Mouse (Mus musculus) ovary, postnatal 14 days (tissue): Measurements from ENCODE around the gene Pde4d.
A peak's percentile ranks its signal among the peaks of the same experiment; 100 is the strongest.

Source experiments
- DNase-seq: peaks from one replicate; pipeline ENCODE4 v3.0.0; 2022; ENCODE audit warnings: low spot score

Pde4d gene

DNA sequence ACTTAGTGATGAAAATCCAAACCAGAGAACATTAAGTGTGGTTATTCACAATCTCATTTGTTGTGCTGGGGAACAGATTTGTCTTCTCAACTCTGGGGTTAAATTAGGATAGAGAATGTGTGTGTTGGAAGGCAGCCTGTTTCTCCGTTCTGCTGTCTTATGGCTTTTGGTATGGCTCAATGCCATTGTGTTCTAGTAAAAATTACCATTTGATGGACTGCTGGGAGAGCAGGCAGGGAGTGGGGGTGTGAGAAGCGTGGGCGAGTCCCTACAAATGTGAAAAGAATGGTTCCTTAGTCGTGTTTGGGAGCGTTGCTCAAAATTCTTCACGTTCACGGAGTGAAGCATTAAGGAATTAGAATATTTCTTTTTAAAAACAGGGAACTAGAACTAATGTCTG lies 597.4 kb downstream of the Pde4d start:
- DNase-seq, result no peak

DNA sequence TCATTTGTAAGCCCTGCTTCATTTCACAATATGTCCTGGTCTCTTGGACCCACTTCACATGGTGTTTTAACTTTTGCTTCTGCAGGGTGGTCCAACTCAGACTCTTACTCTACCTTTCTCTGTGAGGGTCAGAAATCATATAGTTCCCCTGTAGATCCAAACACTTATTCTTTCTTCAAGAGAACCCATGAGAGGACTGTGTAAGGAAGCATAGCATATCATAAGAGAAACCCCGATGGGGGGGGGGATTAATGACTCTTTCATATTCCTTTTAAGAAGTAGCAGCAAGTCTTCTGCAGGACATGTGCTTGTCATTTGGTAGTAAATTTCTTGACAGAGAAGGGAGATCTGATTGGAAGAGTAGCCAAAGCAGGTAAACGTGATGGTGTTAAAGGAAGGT lies 603.1 kb downstream of the Pde4d start:
- DNase-seq, result no peak

DNA sequence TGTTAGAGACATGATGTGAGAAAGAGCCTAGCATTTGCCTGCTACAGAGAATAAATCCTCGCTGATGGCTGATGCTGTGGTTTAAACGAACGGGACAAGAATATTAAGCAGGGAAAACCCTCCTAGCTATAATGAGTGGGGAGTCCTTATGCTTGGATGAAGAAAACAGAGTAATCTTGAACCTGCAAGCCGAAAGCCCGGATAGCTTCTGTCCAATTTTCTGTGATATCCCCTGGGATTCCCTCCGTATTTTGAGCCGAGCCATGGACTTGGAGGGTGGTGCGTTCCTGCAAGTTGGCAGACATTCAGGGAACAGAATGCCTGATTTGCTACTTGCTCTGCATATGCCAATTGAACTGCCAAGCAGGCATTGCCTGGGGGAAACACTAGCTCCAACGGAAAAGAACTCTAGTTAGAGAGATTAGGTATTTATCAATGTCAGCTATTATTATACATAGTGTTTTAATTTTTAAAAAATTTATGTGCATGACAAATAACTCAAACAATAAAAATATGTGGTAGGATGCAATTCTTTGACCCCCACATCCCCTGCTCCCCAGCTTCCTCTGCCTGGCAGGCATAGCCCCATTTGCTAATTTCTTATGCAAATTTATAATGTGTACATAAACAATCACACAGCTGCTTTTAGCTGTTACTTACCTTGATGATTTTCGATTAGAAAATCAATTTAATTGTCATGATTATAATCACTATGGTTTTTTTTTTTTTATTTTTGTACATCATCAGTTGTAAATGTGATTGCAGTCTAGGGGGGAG lies 603.7 kb downstream of the Pde4d start:
- DNase-seq, result no peak

DNA sequence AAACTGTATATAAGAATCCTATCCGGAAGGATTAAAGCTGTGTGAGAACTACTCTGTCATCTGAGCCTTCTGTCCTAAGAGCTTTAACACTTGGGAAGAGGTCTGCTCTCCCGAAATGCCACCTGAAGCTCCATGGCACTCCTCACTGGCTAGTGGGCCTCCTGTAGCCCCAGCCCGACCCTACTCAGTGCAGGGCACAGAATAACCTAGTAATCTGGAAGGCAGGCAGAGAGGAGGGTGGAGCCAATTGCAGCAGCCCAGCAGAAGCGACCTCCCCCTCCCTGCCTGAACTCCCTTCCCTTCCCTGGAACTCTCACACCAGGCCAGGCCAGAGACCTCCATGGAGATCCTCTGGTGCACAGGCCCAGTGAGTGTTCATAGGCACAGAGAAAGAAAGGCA lies 608.3 kb downstream of the Pde4d start:
- DNase-seq, result no peak

DNA sequence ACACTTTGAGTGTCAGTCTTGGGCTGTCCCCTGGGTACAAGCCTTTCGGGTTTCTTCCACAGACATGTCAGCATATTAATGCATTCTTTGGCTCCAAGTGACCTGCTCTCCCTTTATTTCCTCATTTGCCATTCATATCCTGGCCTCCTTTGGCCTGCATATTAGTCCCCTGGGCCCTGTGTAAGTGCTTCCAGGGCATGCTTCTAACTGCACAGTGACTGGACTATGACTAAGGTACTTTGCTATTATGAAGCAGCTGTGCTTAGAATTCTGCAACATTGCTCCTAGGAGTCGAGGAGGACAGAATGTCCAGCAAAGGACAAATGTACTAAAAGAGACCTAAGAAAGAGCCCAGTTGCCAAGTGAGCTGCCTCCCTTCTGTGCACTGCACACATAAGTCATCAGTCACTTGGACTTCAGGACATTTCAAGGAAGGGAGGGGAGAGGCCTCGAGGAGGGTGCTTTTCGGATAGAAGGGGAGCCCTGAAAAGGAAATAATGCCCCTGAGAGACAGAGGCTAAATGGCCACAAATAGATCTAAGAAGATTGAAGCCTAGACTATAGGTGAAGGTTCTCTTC lies 616.9 kb downstream of the Pde4d start:
- DNase-seq, result no peak

DNA sequence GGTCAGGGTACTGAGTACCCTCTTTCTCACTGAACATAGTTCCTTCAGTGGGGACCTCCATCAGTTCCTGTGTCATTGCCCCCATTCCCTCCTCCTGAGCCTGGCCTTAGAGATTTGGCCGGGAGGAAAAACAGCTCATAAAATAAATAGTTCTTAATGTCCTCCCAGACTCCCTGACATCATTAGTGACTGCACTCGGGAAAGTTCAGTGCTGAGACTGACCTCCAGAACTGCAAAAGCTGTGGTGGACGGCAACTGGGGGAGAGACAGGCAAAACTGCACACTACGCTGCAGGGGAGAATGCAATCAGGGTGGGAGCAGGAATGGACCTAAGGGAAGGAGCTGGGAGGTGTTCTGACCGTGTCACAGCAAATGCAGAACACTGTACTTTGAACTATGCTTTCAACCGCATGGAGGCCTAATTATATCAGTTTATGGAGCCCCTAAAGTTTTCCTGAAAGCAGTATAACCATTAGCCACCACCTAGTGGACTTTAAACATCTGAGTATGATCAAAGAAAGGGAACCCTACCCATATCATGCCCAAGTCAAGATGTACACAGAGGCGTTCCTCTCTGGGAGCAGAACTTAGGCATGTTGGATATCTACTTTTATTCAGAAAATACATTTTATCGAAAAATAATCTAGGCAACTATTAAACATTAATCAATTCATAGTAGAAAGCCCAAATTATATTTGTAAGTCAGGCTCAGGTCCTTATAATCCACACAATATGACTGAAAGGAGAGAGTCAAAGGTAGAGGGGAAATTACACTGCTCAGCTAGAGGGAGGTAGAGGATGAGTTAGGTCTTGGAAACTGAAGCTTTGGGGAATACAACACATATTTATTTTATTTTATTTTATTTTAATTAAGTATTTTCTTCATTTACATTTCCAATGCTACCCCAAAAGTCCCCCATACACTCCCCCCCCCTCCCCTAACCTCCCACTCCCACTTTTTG lies 618.8 kb downstream of the Pde4d start:
- no peak for DNase-seq

DNA sequence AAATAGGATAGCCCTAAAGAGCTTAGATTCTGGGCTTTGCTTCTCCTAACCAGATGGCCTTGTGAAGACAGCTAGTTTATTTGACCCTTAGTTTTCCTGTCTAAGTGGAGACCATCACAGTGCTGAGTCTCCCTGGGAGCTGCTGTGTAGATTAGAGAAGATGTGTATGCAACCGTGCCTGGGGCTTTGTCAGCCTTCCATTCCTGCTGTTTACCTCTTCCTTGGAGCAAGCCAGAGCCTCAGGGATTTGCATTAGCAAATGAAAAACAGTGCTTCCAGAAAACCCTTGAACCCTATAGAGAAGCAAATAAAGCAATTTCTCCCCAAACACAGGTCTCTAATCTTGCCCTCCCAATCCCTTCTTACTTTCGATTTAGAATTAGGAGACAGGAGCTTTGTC lies 623.6 kb downstream of the Pde4d start:
- no peak for DNase-seq

DNA sequence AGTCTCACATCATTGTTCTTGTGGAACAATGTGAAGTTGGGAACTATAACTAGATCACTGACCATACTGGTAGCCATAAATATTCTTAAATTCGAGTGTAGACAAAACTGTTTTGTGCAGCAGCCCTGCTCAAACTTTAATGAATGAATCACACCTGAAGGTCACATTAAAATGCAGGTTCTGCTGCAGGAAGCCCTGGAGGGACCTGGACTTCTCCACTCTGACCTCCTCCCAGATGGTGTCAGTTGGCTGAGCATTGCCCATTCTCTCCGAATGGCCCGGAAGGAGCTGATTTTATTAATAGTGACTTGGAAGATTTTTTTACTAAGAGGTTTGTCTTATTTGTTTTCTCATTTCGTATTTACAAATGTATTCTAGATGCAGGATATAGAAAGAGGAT lies 624.3 kb downstream of the Pde4d start:
- no peak for DNase-seq

DNA sequence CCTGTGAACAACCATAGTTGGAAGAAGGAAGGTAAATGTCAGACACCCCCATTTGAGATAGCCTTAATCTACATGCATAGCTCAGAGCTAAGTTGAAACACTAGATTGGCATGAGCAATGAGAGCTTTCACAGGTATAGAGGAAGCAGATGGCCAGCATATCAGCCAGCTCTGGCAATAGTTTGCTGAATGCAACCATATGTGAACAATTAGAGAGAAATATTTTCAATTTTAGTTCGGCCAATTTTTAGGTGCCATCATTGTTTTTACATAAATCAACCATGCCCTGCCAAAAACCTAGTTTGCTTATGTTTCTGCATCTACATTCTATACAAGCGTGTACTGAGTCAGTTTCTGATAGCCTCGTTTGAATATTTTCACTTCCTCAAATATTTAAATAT lies 642.9 kb downstream of the Pde4d start:
- DNase-seq, result no peak

DNA sequence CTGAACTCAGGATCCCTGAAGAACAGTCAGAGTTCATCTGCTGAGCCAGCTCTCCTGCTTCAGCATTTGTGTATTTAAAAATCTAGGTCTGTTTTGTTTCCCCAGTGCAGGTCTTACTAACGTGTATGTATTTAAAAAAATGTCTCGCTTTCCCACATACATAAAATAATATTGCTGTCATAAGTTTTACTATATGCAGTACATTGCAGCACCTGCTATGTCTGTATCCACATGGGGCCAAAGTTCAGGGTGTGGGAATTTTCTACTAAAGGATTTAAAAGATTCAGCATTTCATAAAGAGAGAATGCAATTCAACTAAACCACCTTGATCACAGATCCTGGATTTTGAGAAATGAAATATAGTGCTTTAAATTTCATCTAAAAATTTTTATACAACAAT lies 646.9 kb downstream of the Pde4d start:
- no peak for DNase-seq

DNA sequence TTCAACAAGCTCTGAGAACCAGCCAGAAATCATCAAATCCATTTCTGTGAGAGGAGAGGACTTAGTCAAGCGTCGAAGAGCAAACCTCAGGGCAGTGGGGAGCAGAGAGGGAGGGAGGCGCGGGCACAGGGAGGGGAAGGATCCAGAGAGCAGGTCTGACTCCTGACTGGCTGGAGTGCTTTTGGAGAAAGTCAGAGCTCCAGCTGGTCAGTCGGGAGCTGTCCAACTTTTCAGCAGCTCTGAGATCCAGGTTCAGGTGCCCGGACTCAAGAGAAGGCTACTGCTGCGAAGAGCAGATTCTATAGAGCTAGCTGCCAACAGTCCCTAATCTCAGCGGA lies 666.2 kb downstream of the Pde4d start:
- peak; percentile 32 for DNase-seq

DNA sequence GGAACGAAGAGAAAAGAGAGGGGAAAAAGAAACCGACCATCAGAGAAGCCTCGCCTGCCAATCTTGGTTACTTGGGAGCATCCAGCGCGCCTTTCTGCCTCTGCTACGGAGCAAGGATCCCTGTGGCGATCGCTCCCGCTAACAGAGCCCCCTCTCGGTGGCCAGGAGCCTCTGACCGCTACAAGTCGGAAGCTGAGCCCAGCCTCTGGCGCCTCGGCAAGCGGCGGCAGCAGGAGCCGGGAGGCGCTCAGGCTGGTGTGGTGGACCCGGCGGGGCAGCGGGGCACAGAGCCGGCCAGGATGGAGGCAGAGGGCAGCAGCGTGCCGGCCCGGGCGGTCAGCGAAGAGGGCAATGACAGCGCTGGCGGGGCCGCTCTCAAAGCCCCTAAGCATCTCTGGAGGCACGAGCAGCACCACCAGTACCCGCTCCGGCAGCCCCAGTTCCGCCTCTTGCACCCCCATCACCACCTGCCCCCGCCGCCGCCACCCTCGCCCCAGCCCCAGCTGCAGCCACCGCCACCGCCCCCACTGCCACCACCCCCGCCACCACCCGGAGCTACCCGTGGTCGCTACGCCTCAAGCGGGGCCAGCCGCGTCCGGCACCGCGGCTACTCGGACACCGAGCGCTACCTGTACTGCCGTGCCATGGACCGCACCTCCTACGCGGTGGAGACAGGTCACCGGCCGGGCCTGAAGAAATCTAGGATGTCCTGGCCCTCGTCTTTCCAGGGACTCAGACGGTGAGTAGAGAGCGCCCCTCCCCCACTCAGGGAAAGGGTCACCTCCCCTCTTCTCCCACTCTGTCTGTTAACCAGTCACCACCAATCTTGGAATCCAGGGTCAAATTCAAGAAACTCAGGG lies 666.8 kb downstream of the Pde4d start:
- DNase-seq, result peak; percentile 18

DNA sequence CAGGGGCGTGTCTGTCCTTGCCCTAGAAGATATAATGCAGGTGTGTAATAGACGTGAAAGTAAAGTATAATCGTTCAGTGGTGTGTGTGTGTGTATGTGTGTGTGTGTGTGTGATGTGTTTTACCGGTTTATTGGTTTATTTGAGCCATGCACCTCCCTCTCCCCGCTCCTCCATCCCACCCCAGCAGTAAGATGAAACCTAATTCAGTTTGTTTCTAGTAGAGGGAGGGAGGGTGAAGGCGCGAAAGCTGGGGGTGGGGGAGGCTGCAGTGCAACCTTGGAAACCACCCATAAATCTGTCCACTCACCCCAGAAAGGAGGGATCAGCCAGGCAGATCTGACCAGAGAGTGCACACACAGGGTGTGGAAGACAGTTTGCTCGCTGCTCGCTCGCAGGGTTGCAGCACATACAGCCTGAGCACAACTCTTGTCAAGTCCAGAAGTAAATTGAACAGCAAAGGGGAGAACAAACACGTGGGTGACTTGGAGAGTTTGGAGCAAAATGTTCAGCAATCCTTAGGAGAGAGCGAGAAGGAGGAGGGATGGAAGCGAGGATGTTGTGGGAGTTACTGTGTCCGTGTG lies 667.6 kb downstream of the Pde4d start:
- no peak for DNase-seq

DNA sequence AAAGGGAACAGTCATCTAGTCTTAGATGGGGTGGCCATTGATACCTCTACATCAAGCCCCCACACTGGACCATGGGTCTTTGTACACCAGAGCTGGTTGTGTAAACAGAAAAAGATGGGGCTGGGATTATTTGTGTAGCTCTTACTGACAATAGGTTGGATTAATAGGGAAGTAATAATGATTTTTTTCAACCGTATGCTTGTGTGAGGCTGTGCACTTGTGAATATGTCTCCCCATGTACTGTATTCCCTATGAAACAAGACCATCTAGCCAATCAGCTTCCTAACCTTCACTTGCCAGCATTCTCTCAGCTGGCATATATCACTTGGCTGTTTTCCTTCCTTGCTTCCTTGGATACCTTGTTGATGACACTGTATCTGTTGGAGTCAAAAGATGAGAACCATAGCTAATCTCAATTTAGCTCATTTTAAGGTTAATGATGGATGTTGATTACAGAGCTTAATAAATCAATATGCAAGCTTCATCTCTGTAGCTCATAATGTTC lies 668.6 kb downstream of the Pde4d start:
- DNase-seq, result no peak

DNA sequence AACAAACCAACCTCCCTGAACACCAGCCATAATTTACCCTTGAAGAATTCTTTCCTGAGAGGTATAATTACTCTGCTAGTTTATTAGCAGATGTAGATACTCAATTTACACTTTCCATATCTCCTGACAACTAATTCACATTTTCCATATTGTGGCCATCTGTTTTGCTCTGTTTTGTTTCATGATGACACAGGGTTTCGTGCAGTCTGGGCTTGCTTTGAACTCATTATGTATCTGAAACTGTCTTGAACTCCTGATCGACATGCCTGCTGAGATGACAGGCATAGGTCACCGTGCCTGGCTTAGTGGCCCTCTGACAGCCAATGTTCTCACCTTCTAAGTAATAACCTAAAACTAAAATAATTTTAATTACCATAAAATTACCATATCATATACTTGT lies 672.1 kb downstream of the Pde4d start:
- no peak for DNase-seq

DNA sequence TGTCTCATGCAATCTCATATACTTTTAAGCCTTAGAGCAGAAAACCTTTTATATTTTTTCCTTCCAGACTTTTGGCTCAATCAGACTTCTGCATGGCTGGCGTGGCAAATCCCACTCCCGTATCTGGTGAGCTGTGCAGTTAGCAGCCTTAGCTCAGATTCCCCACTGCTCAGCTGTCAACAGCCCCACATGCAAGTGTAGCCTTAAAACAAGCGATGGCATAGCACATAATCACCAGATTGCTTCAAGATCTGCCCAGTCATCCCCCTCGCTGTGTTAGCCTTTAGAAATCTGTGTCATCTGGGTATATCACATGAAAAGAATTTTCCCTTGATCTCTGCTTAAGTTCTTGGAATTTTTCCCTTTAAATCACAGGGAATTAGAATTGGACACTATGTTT lies 686.7 kb downstream of the Pde4d start:
- no peak for DNase-seq

DNA sequence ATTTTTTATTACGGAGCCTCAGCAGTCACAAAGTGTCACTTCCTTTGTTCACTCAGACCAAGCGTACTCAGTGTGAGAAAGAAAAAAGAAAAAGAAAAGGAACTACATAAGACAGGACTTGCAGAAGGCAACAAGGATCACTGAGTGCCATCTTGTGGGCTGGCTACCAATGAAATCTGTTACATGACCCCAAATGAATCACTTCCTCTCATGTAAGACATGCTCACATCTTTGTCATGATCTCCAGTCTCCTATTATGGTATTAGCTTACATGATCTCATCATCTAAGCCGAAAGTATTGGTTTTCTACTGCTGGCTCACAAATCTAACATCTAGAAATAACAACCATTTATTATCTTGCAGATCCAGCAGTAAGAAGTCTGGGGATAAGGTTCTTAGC lies 709.0 kb downstream of the Pde4d start:
- no peak for DNase-seq

DNA sequence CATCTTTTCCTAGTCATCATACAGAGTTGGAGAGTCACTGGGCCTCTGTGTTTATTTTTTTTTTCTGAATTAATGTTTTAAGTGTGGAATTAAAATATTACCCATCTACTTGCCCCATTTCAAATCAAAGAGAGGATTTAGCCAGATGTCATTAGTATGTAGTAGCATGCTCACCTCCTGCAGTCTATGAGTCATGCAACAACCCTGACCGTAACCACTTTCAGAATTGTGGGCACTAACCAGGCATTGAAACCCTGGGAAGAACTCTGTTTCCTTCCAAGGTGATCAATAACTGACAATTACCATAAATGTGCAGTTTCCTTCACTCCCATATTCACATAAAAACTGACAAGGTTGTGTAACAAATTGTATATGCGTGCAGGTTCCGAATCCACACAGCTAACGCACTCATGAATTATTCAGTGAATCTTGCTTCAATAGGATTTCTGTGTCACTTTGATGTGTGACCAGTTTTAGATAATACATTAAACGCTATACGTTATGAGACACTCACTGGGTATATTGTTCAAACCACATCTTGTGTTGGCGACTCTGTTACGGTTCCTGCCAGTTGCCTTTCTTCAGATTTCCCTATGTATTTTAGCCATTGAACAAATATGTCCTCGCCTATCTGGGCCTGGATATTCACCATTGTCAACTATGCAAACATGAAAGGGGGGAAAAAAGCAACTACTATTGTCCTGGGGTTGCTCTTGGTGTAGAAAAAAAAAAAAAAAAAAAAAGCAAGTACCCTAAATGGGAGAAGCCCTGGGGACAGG lies 719.0 kb downstream of the Pde4d start:
- no peak for DNase-seq

DNA sequence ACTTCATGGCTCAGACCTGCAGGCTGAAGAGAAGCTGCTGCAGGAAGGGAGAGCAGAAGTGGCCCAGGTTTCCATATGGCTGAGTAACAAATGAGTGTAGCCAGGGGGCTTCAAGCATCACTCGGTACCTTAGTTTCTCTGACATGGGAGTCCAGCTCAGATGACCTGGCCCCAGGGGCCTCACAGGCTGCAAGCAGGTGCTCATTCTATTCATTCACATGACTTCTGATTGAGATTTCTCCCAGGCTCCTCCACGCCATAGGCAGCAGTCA lies 719.5 kb downstream of the Pde4d start:
- no peak for DNase-seq

DNA sequence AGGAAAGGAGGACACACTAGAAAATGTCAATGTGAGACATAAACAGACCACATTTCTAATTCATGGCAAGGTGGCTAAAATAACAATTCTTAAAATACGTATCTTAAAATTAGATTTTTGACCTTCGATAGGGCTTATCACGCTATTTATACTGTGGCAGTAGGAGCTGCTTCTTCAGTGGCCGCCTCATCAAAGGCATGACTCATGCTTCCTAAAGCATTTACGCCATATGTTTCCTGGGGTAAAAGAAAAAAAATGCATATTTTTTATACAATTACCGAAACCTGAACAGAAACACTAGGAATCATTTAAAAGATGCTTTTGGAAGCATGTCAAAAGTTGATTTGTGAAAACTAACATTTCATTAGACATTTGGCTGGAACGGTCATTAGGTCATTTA lies 721.9 kb downstream of the Pde4d start:
- no peak for DNase-seq

DNA sequence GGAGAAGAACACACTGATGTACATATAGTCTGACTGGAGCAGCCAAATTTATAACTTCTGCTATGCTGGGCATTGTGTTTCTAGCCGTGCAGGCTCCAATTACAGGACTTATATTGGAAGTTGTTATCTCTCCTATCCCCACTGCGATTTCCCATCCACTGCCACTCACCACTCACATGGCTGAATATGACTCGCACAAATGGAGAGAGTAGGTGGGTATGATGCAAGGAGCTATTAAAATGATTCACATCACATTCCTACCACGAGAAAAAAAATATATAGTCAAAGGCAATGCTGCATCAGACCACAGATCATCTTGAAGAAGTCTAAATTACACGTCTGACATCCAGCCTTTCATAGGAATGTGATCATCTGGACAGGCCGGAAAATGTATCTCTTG lies 725.5 kb downstream of the Pde4d start:
- no peak for DNase-seq
